Mouse (Mus musculus): ENCODE data around the gene Gm21915. TPM values are rescaled to one million over a fixed set of nuclear protein-coding genes. Genes with fewer than 3 reads are reported as not detected.

Gene Gm21915
- total and polyA plus RNA-seq, 2 experiments from 2014 or later, result not detected

DNA sequence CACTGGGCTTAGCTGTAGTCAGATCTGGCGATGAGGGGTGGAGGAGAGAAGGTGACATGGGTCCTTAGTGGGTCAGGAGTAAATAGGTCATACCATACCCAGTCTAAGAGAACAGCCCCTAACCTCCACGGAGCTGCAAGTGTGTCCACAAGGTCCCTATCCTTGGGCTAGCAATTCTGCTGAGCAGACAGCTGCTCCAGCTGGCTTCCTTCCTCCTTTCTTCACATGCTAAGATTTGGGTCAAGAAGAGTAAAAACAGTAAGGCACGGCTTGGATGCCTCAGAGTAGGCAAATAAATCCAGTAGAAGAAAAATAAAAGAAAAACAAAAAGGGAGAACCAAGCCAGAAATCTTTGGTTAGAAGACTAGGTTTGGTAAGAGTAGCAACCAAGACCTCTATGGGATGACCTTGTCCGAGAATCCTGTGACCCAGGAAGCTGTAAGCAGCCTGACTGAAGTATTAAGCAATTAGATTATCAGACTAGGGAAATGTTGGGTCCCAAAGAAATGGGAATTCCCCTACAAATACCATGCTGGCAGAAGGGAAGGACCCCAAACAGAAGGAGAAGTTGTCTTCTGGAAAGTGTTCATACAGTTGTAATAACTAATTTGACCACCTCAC lies 19.1 kb upstream of the Gm21915 start:
- H3K4me2 ChIP-seq (ENCODE audit: low read depth), result no peak overlapping the region
- H3K4me1 ChIP-seq (ENCODE audit: insufficient read depth), result no peaks in the 10 kb centered on the region
- H3K9ac ChIP-seq, result no peak overlapping the region
- WGBS, result 89% methylated on average over 4 of the region's 4 CpGs
- H3K36me3 ChIP-seq (ENCODE audit: insufficient read depth), result no peaks in the 10 kb centered on the region
- no peak for DNase-seq
- no peak overlapping the region for H3K27ac ChIP-seq (ENCODE audit: low read depth, low read length)
- ATAC-seq, result no peak
- no peaks in the 10 kb centered on the region for H3K27me3 ChIP-seq (ENCODE audit: insufficient read depth, low read length)
- H3K9me3 ChIP-seq (ENCODE audit: low read length), result no peaks in the 10 kb centered on the region
- H3K4me3 ChIP-seq (ENCODE audit: low read depth, low read length), result no peak overlapping the region
- no peak for TF ChIP-seq CTCF (IDR thresholded peaks at IDR 0.05; ENCODE audit: low read depth)

DNA sequence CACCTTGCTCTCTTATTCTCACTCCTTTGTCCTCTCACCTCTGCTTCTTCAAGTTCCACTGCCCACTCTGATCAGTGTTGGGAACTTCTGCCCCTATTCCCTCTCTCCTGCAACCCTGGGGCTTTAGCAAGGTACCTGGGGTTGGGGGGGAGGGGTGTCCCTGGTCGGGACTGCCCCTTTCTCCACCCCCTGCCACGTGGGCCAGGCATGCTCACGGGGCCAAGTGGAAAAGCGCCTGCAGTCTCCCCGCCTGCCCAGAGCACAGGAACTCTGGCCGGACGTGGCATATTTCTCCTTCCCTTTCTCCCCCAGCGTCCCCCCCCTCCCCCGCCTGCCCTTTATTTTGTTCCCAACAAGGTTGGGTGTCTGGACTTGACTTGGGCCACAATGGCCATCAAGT lies 17.7 kb upstream of the Gm21915 start:
- H3K4me2 ChIP-seq (ENCODE audit: low read depth), result no peak overlapping the region
- 56% methylated on average over 9 of the region's 9 CpGs for WGBS
- no peak overlapping the region for H3K4me3 ChIP-seq (ENCODE audit: low read depth, low read length)
- H3K4me1 ChIP-seq (ENCODE audit: insufficient read depth), result no peaks in the 10 kb centered on the region
- no peaks in the 10 kb centered on the region for H3K27me3 ChIP-seq (ENCODE audit: insufficient read depth, low read length)
- H3K9me3 ChIP-seq (ENCODE audit: low read length), result no peaks in the 10 kb centered on the region
- no peak overlapping the region for H3K27ac ChIP-seq (ENCODE audit: low read depth, low read length)
- H3K9ac ChIP-seq, result no peak overlapping the region
- no peak for ATAC-seq
- no peak for TF ChIP-seq CTCF (IDR thresholded peaks at IDR 0.05; ENCODE audit: low read depth)
- no peak for DNase-seq
- no peaks in the 10 kb centered on the region for H3K36me3 ChIP-seq (ENCODE audit: insufficient read depth)

DNA sequence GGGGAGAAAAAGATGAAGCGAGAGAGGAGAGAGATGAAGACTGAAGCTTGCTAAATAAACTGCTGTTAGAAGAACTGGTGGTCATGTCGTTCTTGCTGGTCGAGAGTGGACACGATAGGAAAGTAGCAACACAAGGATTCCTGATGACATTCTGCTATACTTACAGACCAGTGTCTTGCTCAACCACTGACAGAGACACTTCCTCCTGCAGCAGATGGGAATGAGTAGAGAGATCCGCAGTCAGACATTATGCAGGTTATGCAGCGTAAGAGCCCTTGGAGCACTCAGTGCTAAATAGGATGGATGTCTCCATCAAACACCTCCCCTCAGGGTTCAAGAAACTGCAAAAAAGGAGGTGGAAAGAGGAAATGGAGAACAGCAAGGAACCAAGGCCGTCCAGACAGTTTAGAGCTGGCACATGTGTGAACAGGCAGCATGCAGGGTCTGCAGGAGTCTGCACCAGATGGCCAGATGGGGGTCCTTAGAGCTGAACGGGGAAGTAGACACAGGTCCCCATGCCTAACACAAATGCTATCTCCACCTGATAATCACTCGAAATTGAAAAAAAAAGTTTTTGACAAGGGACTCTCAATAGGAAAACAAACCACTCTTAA lies 4.1 kb upstream of the Gm21915 start:
- no peak overlapping the region for H3K4me2 ChIP-seq (ENCODE audit: low read depth)
- H3K9me3 ChIP-seq (ENCODE audit: low read length), result no peaks in the 10 kb centered on the region
- no peaks in the 10 kb centered on the region for H3K27me3 ChIP-seq (ENCODE audit: insufficient read depth, low read length)
- no peak for TF ChIP-seq CTCF (IDR thresholded peaks at IDR 0.05; ENCODE audit: low read depth)
- no peak overlapping the region for H3K4me3 ChIP-seq (ENCODE audit: low read depth, low read length)
- no peak overlapping the region for H3K9ac ChIP-seq
- WGBS, result 74% methylated on average over 9 of the region's 9 CpGs
- no peaks in the 10 kb centered on the region for H3K4me1 ChIP-seq (ENCODE audit: insufficient read depth)
- ATAC-seq (no peak), DNase-seq (no peak)
- H3K27ac ChIP-seq (ENCODE audit: low read depth, low read length), result no peak overlapping the region
- no peaks in the 10 kb centered on the region for H3K36me3 ChIP-seq (ENCODE audit: insufficient read depth)

DNA sequence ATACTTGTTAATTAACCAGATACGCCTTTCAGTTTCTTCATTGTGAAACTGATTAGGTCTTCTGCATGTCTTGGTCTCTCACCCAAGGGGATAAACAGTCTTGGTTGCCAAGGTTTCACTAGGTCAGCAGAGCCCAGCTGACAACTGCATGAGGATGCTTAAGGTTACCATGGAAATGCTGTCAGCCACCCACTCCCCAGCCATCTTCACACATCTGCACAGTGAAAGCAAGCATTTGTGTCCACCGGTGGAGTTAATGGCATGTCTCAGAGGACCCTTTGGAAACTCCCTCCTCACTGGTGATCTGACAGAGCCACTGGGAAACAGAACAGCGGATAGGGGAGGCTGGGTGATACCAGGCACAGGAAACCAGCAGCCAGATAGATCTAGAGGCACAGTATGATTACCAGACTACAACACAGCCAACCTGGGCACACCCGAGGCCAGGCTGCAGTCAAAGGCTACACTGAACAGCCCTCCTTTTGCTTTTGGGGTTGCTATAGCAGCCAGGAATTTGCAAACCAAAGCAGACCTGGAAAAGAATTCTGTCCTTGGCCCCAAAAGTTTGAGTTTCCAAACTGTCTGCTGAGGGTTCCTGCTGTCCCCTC lies 1.0 kb downstream of the Gm21915 start:
- TF ChIP-seq CTCF (IDR thresholded peaks at IDR 0.05; ENCODE audit: low read depth), result no peak
- Histone ChIP-seq H3K4me2 (ENCODE audit: low read depth) (no peak overlapping the region), H3K9me3 (ENCODE audit: low read length) (no peaks in the 10 kb centered on the region), H3K4me3 (ENCODE audit: low read depth, low read length) (no peak overlapping the region), H3K9ac (no peak overlapping the region), H3K27ac (ENCODE audit: low read depth, low read length) (no peak overlapping the region), H3K4me1 (ENCODE audit: insufficient read depth) (no peaks in the 10 kb centered on the region), H3K36me3 (ENCODE audit: insufficient read depth) (no peaks in the 10 kb centered on the region), H3K27me3 (ENCODE audit: insufficient read depth, low read length) (no peaks in the 10 kb centered on the region)
- DNase-seq, result no peak
- 33% methylated on average over 4 of the region's 4 CpGs for WGBS
- peak; percentile 75 for ATAC-seq

DNA sequence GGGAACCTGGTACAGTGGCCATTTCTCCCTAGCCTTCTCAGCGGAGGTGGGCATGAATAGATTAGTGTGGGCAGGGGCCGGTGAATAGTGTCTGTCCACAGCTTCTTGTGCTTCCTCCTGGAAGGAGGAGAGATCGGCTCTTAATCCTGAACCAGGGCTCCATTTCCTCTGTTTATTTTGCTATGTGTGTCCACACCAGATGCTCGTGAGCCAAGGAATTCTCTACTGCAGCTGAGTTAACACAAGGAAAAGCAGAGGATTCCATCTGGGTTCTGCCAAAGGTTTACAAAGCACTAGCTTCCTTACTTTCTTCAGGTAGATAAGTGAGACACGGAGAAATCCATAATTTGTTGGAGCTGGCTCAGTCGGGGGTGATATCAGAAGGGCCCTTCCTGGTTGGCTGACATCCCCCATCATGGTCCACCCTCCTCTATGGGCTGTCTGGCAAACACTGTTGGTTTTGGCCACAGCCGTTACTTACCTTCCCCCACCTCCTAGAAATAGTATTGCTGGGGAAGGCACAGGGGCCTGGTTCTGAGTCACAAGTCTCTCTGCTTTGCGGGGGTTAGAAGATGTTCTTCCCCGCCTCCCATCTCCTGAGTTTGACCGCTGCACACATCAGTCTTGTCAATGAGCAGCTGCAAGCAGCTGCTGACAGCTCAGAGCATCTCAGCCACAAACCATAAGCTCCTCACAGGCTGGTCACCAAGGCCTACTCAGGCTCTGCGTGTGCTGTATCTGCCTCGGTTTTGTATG lies 5.0 kb downstream of the Gm21915 start:
- no peak overlapping the region for H3K4me2 ChIP-seq (ENCODE audit: low read depth)
- no peak for ATAC-seq
- no peaks in the 10 kb centered on the region for H3K4me1 ChIP-seq (ENCODE audit: insufficient read depth)
- H3K27me3 ChIP-seq (ENCODE audit: insufficient read depth, low read length), result no peaks in the 10 kb centered on the region
- no peaks in the 10 kb centered on the region for H3K36me3 ChIP-seq (ENCODE audit: insufficient read depth)
- H3K9ac ChIP-seq, result no peak overlapping the region
- no peaks in the 10 kb centered on the region for H3K9me3 ChIP-seq (ENCODE audit: low read length)
- H3K27ac ChIP-seq (ENCODE audit: low read depth, low read length), result no peak overlapping the region
- H3K4me3 ChIP-seq (ENCODE audit: low read depth, low read length), result no peak overlapping the region
- WGBS, result 87% methylated on average over 12 of the region's 12 CpGs
- TF ChIP-seq CTCF (IDR thresholded peaks at IDR 0.05; ENCODE audit: low read depth), result no peak
- DNase-seq, result no peak

DNA sequence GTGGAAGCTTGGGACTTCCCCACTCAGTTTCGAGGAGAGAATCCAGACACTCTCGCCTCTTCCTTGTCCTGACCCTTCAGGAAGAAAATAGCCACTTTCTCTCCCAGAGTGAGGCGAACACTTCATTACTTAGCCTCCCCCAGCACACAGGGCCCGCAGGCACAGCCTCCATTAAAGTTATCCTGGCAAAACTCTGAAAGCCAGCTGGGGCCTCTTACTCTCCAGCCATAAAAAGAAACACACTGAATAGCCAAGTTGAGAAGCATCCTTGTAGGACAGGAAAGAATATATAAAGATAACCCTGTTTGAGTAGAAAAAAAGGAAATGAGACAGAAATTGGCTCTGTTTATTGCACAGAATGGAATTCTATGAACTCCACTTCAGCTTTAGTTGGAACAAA lies 8.2 kb downstream of the Gm21915 start:
- 71% methylated on average over 4 of the region's 4 CpGs for WGBS
- Histone ChIP-seq H3K9me3 (ENCODE audit: low read length) (no peaks in the 10 kb centered on the region), H3K36me3 (ENCODE audit: insufficient read depth) (no peaks in the 10 kb centered on the region), H3K27me3 (ENCODE audit: insufficient read depth, low read length) (no peaks in the 10 kb centered on the region), H3K9ac (no peak overlapping the region), H3K4me1 (ENCODE audit: insufficient read depth) (no peaks in the 10 kb centered on the region), H3K4me3 (ENCODE audit: low read depth, low read length) (no peak overlapping the region), H3K27ac (ENCODE audit: low read depth, low read length) (no peak overlapping the region), H3K4me2 (ENCODE audit: low read depth) (no peak overlapping the region)
- ATAC-seq (peak; percentile 79), DNase-seq (peak; percentile 22)
- TF ChIP-seq CTCF (IDR thresholded peaks at IDR 0.05; ENCODE audit: low read depth), result no peak
